Mouse (Mus musculus) testis, postnatal 14 days (tissue): ENCODE data around the gene Obox1.
"Not testable (repeated sequence)": the region's sequence is repeated elsewhere in the genome, so short reads cannot be mapped to it uniquely, and the experiment has no call there.

ENCODE experiments used
- DNase-seq: peaks from one replicate; pipeline ENCODE4 v3.0.0; 2021; ENCODE audit warnings: low spot score

Obox1 gene

GRCm38 (mm10) chr7:15388421-15388998 is at the start of gene Obox1, which contains the start of gene Obox2:
Gene Obox1 (plus strand): TSS chr7:15388948.
Gene Obox2 (plus strand): TSS chr7:15388721.
- DNase-seq: not testable (repeated sequence)

GRCm38 (mm10) chr7:15399147-15399874 is 10.6 kb downstream of the Obox1 start:
- DNase-seq: not testable (repeated sequence)

- not testable (repeated sequence) for DNase-seq
These were observed 18.1 kb downstream of the Obox1 start for GRCm38 (mm10) chr7:15406816-15407215.

GRCm38 (mm10) chr7:15418046-15418445 is 29.3 kb downstream of the Obox1 start:
- not testable (repeated sequence) for DNase-seq

- not testable (repeated sequence) for DNase-seq
These were observed 36.8 kb downstream of the Obox1 start for GRCm38 (mm10) chr7:15425537-15425936.

GRCm38 (mm10) chr7:15509411-15509810 is 120.7 kb downstream of the Obox1 start:
- not testable (repeated sequence) for DNase-seq
